Mouse (Mus musculus): Measurements from ENCODE around the gene Krtap4-1. TPM values are rescaled to one million over a fixed set of nuclear protein-coding genes. Genes with fewer than 3 reads are reported as not detected.

Krtap4-1 gene
- total RNA-seq, 4 experiments from 2014 or later: not detected

- no peak for DNase-seq (ENCODE audit: low spot score)
These were observed 42.9 kb downstream of the Krtap4-1 start for GRCm38 (mm10) chr11:99585096-99585495.

- no peak for DNase-seq (ENCODE audit: low spot score)
These were observed 44.8 kb downstream of the Krtap4-1 start, which contains the start of gene Krtap1-4 for GRCm38 (mm10) chr11:99583245-99583704. Krtap1-4 (minus strand) TSS chr11:99583654.

GRCm38 (mm10) chr11:99581564-99581963 lies 46.5 kb downstream of the Krtap4-1 start:
- no peak for DNase-seq (ENCODE audit: low spot score)

- DNase-seq (ENCODE audit: low spot score): no peak
These were observed 47.0 kb downstream of the Krtap4-1 start for GRCm38 (mm10) chr11:99581051-99581450.

GRCm38 (mm10) chr11:99580636-99581035 lies 47.4 kb downstream of the Krtap4-1 start, which contains the start of gene Krtap1-5:
Krtap1-5 (minus strand) TSS chr11:99581016.
- no peak for DNase-seq (ENCODE audit: low spot score)

Other genes with a start within 250 kb of the Krtap4-1 start
- 1 to 10 TPM; 3.3 to 5.8 (median 5.0) TPM for gene Krt10, start 238.9 kb downstream of the Krtap4-1 start, total RNA-seq (2022)
- gene Krt12, start 206.0 kb downstream of the Krtap4-1 start, total RNA-seq (2022): not detected
- gene Krt20, start 190.1 kb downstream of the Krtap4-1 start, total RNA-seq (2022): not detected
- not detected for gene Krt23, start 135.1 kb downstream of the Krtap4-1 start, total RNA-seq (2022)
- gene Krt39, start 106.9 kb downstream of the Krtap4-1 start, total RNA-seq (2022): not detected
- not detected for gene Krt40, start 85.1 kb downstream of the Krtap4-1 start, total RNA-seq (2022)
- gene Krtap3-3, start 77.4 kb downstream of the Krtap4-1 start, total RNA-seq (2022): not detected
- not detected for gene Krtap3-2, start 71.4 kb downstream of the Krtap4-1 start, total RNA-seq (2022)
- not detected for gene Gm11939, start 68.8 kb downstream of the Krtap4-1 start, total RNA-seq (2022)
- gene Krtap3-1, start 61.6 kb downstream of the Krtap4-1 start, total RNA-seq (2022): not detected
- not detected for gene Krtap1-5, start 47.2 kb downstream of the Krtap4-1 start, total RNA-seq (2022)
- not detected for gene Krtap1-4, start 44.6 kb downstream of the Krtap4-1 start, total RNA-seq (2022)
- gene Krtap1-3, start 36.9 kb downstream of the Krtap4-1 start, total RNA-seq (2022): not detected
- not detected for gene Krtap9-3, start 30.1 kb downstream of the Krtap4-1 start, total RNA-seq (2022)
- not detected for gene Gm11938, start 24.9 kb downstream of the Krtap4-1 start, total RNA-seq (2022)
- not detected for gene Gm11937, start 18.0 kb downstream of the Krtap4-1 start, total RNA-seq (2022)
- not detected for gene Krtap2-4, start 13.4 kb downstream of the Krtap4-1 start, total RNA-seq (2022)
- not detected for gene Gm11562, start 7.8 kb downstream of the Krtap4-1 start, total RNA-seq (2022)
- gene Krtap4-2, start 6.8 kb upstream of the Krtap4-1 start, total RNA-seq (2022): not detected
- gene Krtap4-7, start 15.9 kb upstream of the Krtap4-1 start, total RNA-seq (2022): not detected
- gene Gm11555, start 22.0 kb upstream of the Krtap4-1 start, total RNA-seq (2022): not detected
- not detected for gene Gm11563, start 30.7 kb upstream of the Krtap4-1 start, total RNA-seq (2022)
- not detected for gene Krtap4-6, start 37.7 kb upstream of the Krtap4-1 start, total RNA-seq (2022)
- gene Gm14190, start 62.5 kb upstream of the Krtap4-1 start, total RNA-seq (2022): not detected
- not detected for gene Gm14180, start 106.1 kb upstream of the Krtap4-1 start, total RNA-seq (2022)
- not detected for gene Gm11595, start 144.7 kb upstream of the Krtap4-1 start, total RNA-seq (2022)
- gene Krtap4-8, start 152.5 kb upstream of the Krtap4-1 start, total RNA-seq (2022): not detected
- not detected for gene Krtap4-9, start 157.0 kb upstream of the Krtap4-1 start, total RNA-seq (2022)
- gene Gm11596, start 165.2 kb upstream of the Krtap4-1 start, total RNA-seq (2022): not detected
- not detected for gene Gm11569, start 170.7 kb upstream of the Krtap4-1 start, total RNA-seq (2022)
- not detected for gene Gm11554, start 176.2 kb upstream of the Krtap4-1 start, total RNA-seq (2022)
- not detected for gene Krtap4-13, start 181.7 kb upstream of the Krtap4-1 start, total RNA-seq (2022)
- gene Gm11564, start 187.4 kb upstream of the Krtap4-1 start, total RNA-seq (2022): not detected
- gene 2300003K06Rik, start 209.8 kb upstream of the Krtap4-1 start, total RNA-seq (2022): not detected
- not detected for gene Krtap4-16, start 223.4 kb upstream of the Krtap4-1 start, total RNA-seq (2022)
- not detected for gene Gm11568, start 229.7 kb upstream of the Krtap4-1 start, total RNA-seq (2022)
- not detected for gene Gm11559, start 236.2 kb upstream of the Krtap4-1 start, total RNA-seq (2022)
- gene Krtap9-1, start 245.2 kb upstream of the Krtap4-1 start, total RNA-seq (2022): not detected